Mouse (Mus musculus) heart, embryonic 15.5 days (tissue): ENCODE results near the gene 4930583I09Rik. TPM values are rescaled to one million over a fixed set of nuclear protein-coding genes. Genes with fewer than 3 reads are reported as not detected.

Experiments
- ATAC-seq: fragments of 200-750 bp; cut with Nextera tagmentation; replicated peaks from 2 replicates; pipeline ENCODE4 v1.8.0; 2017; ENCODE audit warnings: low read depth, moderate TSS enrichment; ENCODE audit not compliant: insufficient number of reproducible peaks, insufficient read depth, low FRiP score
- H3K27ac ChIP-seq: fragments of 300-500 bp; sonication (generic); 2 replicates; pipeline ENCODE4 v1.5.1; 2015; ENCODE audit warnings: mild to moderate bottlenecking, inconsistent platforms
- H3K27me3 ChIP-seq: fragments of 300-500 bp; sonication (generic); 2 replicates; pipeline ENCODE4 v1.6.1; 2015; ENCODE audit warnings: inconsistent platforms
- H3K36me3 ChIP-seq: fragments of 300-500 bp; sonication (generic); 2 replicates; pipeline ENCODE4 v1.6.1; 2015; ENCODE audit warnings: mild to moderate bottlenecking, inconsistent platforms
- H3K4me1 ChIP-seq: fragments of 300-500 bp; sonication (generic); replicated peaks from 2 replicates; pipeline ENCODE4 v1.6.1; 2015; ENCODE audit warnings: inconsistent platforms
- H3K4me2 ChIP-seq: fragments of 300-500 bp; sonication (generic); 2 replicates; pipeline ENCODE4 v1.6.1; 2015; ENCODE audit warnings: inconsistent platforms, mild to moderate bottlenecking, moderate library complexity
- H3K4me3 ChIP-seq: fragments of 300-500 bp; sonication (generic); 2 replicates; pipeline ENCODE4 v1.5.1; 2015; ENCODE audit warnings: mild to moderate bottlenecking, inconsistent platforms
- H3K9ac ChIP-seq: fragments of 300-500 bp; sonication (generic); 2 replicates; pipeline ENCODE4 v1.6.1; 2015; ENCODE audit warnings: mild to moderate bottlenecking, inconsistent platforms
- H3K9me3 ChIP-seq: fragments of 300-500 bp; sonication (generic); replicated peaks from 2 replicates; pipeline ENCODE4 v1.6.1; 2016; ENCODE audit warnings: inconsistent platforms
- WGBS: fragments of 180-500 bp; shearing (Covaris S2); methylation state at CpG from one replicate; pipeline ENCODE4 v1.1.7; 2015; ENCODE audit warnings: mixed read lengths; 5-methylcytosine and 5-hydroxymethylcytosine counted together
- polyA plus RNA-seq: library from polyadenylated mRNA; unstranded; fragments of >200 nt; fragmentation: Nextera tagmentation; extraction: Ambion mirVana; gene quantifications from 2 replicates; pipeline ENCODE4 v1.2.1, GENCODE M21; 2015

The 4930583I09Rik gene
- polyA plus RNA-seq, 1 experiment from 2014 or later: not detected

DNA sequence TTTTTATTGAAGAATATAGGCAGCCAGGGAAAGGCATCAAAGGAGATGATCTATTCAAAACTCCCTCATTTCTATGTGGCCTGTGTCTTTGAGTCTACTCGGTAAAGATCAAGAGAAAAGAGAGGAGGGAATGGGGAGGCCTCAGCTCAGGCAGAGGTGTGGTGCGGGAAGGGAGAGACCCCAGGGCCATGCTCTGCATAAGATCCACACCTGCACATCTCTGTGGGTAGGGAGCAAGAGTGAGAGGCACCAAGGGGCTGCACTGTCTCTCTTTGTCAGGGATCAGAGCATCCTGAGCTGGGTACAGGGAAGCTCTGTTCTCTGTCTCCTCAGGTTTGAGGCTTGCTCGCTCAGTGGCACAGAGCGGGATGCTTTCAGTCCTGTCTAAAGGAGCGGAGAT, 8.4 kb downstream of the 4930583I09Rik start:
- WGBS: 84% methylated on average over 5 of the region's 5 CpGs
- peaks cover 3% of the 10 kb centered on the region; the same call in 1 of the 2 replicates for H3K27me3 ChIP-seq

DNA sequence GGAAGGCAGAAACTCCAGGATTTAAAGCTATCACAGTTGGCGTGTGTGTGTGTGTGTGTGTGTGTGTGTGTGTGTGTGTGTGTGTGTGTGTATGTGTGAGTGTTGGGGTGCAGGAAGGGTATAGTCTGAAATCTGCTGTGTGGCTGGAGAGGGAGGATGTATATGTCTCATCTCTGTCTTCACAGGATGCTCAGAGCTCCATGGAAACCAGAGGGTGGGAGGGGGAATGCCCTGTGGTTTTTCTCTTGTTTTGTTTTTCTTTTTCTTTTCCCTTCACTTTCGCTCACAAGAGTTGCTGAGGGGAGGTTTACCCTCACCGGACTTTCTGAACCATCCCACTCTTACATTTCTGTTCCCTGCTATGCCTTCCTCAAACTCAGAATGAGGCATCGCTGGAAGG, 9.0 kb downstream of the 4930583I09Rik start:
- Histone ChIP-seq H3K4me2 (no peak overlapping the region), H3K9me3 (no peaks in the 10 kb centered on the region), H3K36me3 (no peaks in the 10 kb centered on the region), H3K27ac (no peak overlapping the region), H3K4me3 (no peak overlapping the region), H3K9ac (no peak overlapping the region), H3K27me3 (peaks cover 3% of the 10 kb centered on the region; the same call in 1 of the 2 replicates), H3K4me1 (no peaks in the 10 kb centered on the region)
- ATAC-seq: no peak
- WGBS: 64% methylated on average over 4 of the region's 4 CpGs

More for the DNA sequence above, 8.4 kb downstream of the 4930583I09Rik start:
- no peak for ATAC-seq
- H3K27ac ChIP-seq: no peak overlapping the region
- no peaks in the 10 kb centered on the region for H3K9me3 ChIP-seq
- no peak overlapping the region for H3K4me2 ChIP-seq
- no peak overlapping the region for H3K4me3 ChIP-seq
- H3K36me3 ChIP-seq: no peaks in the 10 kb centered on the region
- H3K4me1 ChIP-seq: no peaks in the 10 kb centered on the region
- no peak overlapping the region for H3K9ac ChIP-seq

DNA sequence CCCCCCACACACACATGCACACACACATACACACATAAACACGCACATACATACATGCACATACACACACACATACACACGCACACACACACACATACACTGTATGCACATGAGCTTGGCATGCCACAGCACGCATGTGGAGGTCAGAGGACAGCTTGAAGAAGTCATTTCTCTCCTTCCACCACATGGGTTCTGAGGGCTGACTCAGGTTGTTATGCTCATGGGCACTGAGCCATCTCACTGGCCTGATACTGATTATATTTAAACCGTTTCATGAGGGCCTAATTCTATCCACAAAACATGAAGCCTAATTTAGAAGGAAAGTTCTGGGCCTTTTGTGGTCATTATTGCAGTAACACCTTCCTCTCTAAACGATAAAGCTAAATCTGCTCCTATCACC, 13.3 kb downstream of the 4930583I09Rik start:
- 64% methylated on average over 5 of the region's 5 CpGs for WGBS
- H3K4me2 ChIP-seq: no peak overlapping the region

GRCm38 (mm10) chr17:64820841-64821593, 14.9 kb downstream of the 4930583I09Rik start:
- Histone ChIP-seq H3K4me2 (no peak overlapping the region), H3K27me3 (no peaks in the 10 kb centered on the region), H3K4me3 (no peak overlapping the region), H3K27ac (no peak overlapping the region), H3K9ac (no peak overlapping the region), H3K36me3 (no peaks in the 10 kb centered on the region), H3K4me1 (no peaks in the 10 kb centered on the region), H3K9me3 (no peaks in the 10 kb centered on the region)
- 73% methylated on average over 7 of the region's 7 CpGs for WGBS
- ATAC-seq: no peak

More for the DNA sequence above, 13.3 kb downstream of the 4930583I09Rik start:
- no peaks in the 10 kb centered on the region for H3K4me1 ChIP-seq
- no peak overlapping the region for H3K4me3 ChIP-seq
- no peak for ATAC-seq
- no peaks in the 10 kb centered on the region for H3K9me3 ChIP-seq
- no peak overlapping the region for H3K27ac ChIP-seq
- H3K36me3 ChIP-seq: no peaks in the 10 kb centered on the region
- H3K27me3 ChIP-seq: no peaks in the 10 kb centered on the region
- H3K9ac ChIP-seq: no peak overlapping the region

GRCm38 (mm10) chr17:64816298-64816697, 19.6 kb downstream of the 4930583I09Rik start:
- no peaks in the 10 kb centered on the region for H3K36me3 ChIP-seq
- no peaks in the 10 kb centered on the region for H3K4me1 ChIP-seq
- H3K4me3 ChIP-seq: no peak overlapping the region
- H3K27ac ChIP-seq: no peak overlapping the region
- WGBS: 83% methylated on average over 3 of the region's 3 CpGs
- H3K9ac ChIP-seq: no peak overlapping the region
- H3K27me3 ChIP-seq: no peaks in the 10 kb centered on the region
- H3K4me2 ChIP-seq: no peak overlapping the region
- no peaks in the 10 kb centered on the region for H3K9me3 ChIP-seq
- ATAC-seq: no peak

GRCm38 (mm10) chr17:64815806-64816205, 20.1 kb downstream of the 4930583I09Rik start:
- Histone ChIP-seq H3K9me3 (no peaks in the 10 kb centered on the region), H3K9ac (no peak overlapping the region), H3K4me1 (no peaks in the 10 kb centered on the region), H3K36me3 (no peaks in the 10 kb centered on the region), H3K4me2 (no peak overlapping the region), H3K4me3 (no peak overlapping the region), H3K27me3 (no peaks in the 10 kb centered on the region), H3K27ac (no peak overlapping the region)
- no peak for ATAC-seq
- WGBS: 62% methylated on average over 2 of the region's 2 CpGs

GRCm38 (mm10) chr17:64813568-64813967, 22.3 kb downstream of the 4930583I09Rik start:
- ATAC-seq: no peak
- no peaks in the 10 kb centered on the region for H3K27me3 ChIP-seq
- H3K4me2 ChIP-seq: no peak overlapping the region

DNA sequence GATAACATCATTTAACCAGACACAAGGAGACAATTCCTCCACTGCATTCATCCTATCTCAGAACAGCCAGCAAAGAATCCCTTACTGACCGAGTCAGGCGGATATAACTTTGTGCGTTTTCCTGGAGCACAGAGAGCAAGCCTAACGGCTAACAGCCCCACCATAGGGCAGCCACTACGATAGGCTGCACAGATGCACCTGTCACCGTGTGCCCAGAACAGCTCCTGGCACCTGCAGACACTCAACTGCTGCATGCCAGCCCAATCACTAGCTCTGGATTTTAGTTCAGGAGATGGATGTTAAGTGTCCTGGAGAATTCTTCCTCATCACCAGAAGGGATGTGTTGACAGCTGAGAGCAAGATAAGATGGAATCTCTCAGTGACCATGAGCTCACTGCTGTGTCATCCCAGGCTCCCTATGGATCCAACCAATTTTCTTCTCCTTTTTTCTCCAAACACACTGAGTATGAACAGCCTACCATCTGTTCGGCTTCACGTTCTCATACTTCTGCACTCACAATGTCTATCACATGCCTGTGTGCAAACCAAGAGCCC, 29.8 kb downstream of the 4930583I09Rik start:
- ATAC-seq: no peak
- H3K27ac ChIP-seq: no peak overlapping the region
- H3K27me3 ChIP-seq: peaks cover 10% of the 10 kb centered on the region
- H3K4me2 ChIP-seq: no peak overlapping the region
- no peak overlapping the region for H3K4me3 ChIP-seq
- no peaks in the 10 kb centered on the region for H3K9me3 ChIP-seq
- H3K9ac ChIP-seq: no peak overlapping the region
- H3K4me1 ChIP-seq: peaks cover 7% of the 10 kb centered on the region; the same call in 1 of the 2 replicates
- WGBS: 35% methylated on average over 8 of the region's 8 CpGs
- no peaks in the 10 kb centered on the region for H3K36me3 ChIP-seq

More at GRCm38 (mm10) chr17:64813568-64813967, 22.3 kb downstream of the 4930583I09Rik start:
- H3K9me3 ChIP-seq: no peaks in the 10 kb centered on the region
- H3K36me3 ChIP-seq: no peaks in the 10 kb centered on the region
- H3K4me1 ChIP-seq: no peaks in the 10 kb centered on the region
- H3K27ac ChIP-seq: no peak overlapping the region
- no peak overlapping the region for H3K9ac ChIP-seq
- WGBS: 83% methylated on average over 6 of the region's 6 CpGs
- no peak overlapping the region for H3K4me3 ChIP-seq

- peaks cover 10% of the 10 kb centered on the region for H3K27me3 ChIP-seq
- no peaks in the 10 kb centered on the region for H3K9me3 ChIP-seq
- ATAC-seq: no peak
- H3K27ac ChIP-seq: no peak overlapping the region
- peaks cover 7% of the 10 kb centered on the region; the same call in 1 of the 2 replicates for H3K4me1 ChIP-seq
- WGBS: 79% methylated on average over 13 of the region's 13 CpGs
- no peak overlapping the region for H3K4me3 ChIP-seq
- no peaks in the 10 kb centered on the region for H3K36me3 ChIP-seq
- H3K4me2 ChIP-seq: no peak overlapping the region
- H3K9ac ChIP-seq: no peak overlapping the region
These were observed 31.3 kb downstream of the 4930583I09Rik start for GRCm38 (mm10) chr17:64804375-64805124.

- Histone ChIP-seq H3K9me3 (no peaks in the 10 kb centered on the region), H3K4me2 (no peak overlapping the region), H3K9ac (no peak overlapping the region), H3K36me3 (no peaks in the 10 kb centered on the region), H3K27ac (no peak overlapping the region), H3K27me3 (peaks cover 10% of the 10 kb centered on the region), H3K4me3 (no peak overlapping the region), H3K4me1 (peaks cover 7% of the 10 kb centered on the region; the same call in 1 of the 2 replicates)
- 61% methylated on average over 7 of the region's 7 CpGs for WGBS
- ATAC-seq: 0 out of 2 replicates have a peak, but pooled peaks have one; percentile 10
These were observed 33.0 kb downstream of the 4930583I09Rik start for GRCm38 (mm10) chr17:64802956-64803275.

DNA sequence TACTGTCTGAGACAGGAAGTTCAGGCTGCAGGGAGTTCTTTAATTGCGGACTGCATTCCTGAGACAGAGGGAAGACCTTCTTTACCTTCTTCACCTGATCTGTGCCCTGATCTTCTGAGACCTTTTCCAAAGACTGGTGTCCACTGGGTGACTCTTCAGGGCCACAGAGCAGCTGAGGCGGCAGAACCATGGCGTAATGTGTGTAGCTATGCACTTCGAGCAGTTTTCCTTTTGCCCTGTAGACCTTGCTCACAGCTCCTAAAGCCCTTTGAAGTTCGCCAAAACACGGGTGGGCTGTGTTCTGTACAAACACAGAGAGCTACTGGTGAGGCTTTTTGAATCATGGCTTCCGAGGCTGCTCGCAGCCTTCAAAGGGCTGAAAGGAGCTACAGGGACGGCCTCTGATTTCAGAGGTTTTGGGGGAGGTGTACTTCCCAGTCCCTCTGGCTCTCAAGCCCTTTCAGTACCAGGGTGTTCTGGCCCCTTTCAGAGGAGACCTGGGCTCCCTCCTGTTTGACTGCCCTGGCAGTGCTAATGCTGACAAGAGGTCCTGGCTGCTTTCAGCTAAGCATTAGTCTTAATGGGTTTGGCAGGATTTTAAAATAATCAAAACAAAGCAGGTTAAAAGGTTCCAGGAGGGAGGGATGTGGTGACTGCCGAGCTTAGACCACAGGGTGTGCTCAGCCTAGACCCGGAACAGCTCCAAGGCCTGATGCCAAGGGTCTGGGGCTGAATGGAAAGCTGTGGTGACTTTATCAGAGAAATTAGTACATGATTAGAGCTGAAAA, 33.5 kb downstream of the 4930583I09Rik start:
- no peak overlapping the region for H3K9ac ChIP-seq
- 0 out of 2 replicates have a peak overlapping the region, but pooled peaks have one; percentile 4 for H3K4me2 ChIP-seq
- no peaks in the 10 kb centered on the region for H3K36me3 ChIP-seq
- H3K9me3 ChIP-seq: no peaks in the 10 kb centered on the region
- no peak overlapping the region for H3K4me3 ChIP-seq
- H3K27ac ChIP-seq: no peak overlapping the region
- H3K4me1 ChIP-seq: peaks cover 7% of the 10 kb centered on the region; the same call in 1 of the 2 replicates
- H3K27me3 ChIP-seq: peaks cover 10% of the 10 kb centered on the region
- 43% methylated on average over 11 of the region's 11 CpGs for WGBS
- ATAC-seq: peak; percentile 55; the same call in 1 of the 2 replicates
